Mouse (Mus musculus) frontal cortex, postnatal 36 days (tissue): Measurements from ENCODE around the gene Bex6.
"Not testable (repeated sequence)": the region's sequence is repeated elsewhere in the genome, so short reads cannot be mapped to it uniquely, and the experiment has no call there.

Experiments
- DNase-seq, 2 experiments: peaks; one replicate each; pipeline ENCODE4 v3.0.0; 2022; ENCODE audit warnings: low spot score in 2 of 2

The Bex6 gene

GRCm38 (mm10) chr16:32174340-32175005, 5.2 kb upstream of the Bex6 start:
- DNase-seq: no peak

GRCm38 (mm10) chr16:32175029-32175428, 4.6 kb upstream of the Bex6 start:
- no peak for DNase-seq

GRCm38 (mm10) chr16:32176896-32177686, 2.5 kb upstream of the Bex6 start:
- DNase-seq: peak in 1 of 2 experiments; percentile 6

- DNase-seq: no peak
Measured at GRCm38 (mm10) chr16:32186056-32186455, 6.4 kb downstream of the Bex6 start.

DNA sequence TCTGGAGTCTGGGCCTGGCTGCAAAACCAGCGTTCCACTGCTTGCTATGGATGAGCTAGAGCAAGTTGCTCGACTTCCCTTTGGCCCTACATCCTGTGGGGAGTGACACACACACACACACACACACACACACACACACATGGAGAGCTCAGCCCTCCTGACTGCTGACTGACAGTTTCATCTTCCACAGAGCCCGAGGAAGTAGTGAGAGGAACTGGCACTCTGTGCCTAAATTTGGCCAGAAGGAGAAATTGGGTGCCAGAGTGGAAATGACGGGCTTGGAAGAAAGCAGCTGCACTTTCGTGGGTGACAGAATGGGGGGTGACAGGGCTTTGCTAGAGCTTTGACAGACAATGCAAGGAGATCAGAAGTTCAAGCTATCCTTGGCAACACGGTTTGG, 9.5 kb downstream of the Bex6 start:
- DNase-seq: peak; percentile 17 to 25

- no peak for DNase-seq
Measured at GRCm38 (mm10) chr16:32190011-32190441, 10.4 kb downstream of the Bex6 start.

GRCm38 (mm10) chr16:32200256-32201003, 20.8 kb downstream of the Bex6 start:
- DNase-seq: no peak

DNA sequence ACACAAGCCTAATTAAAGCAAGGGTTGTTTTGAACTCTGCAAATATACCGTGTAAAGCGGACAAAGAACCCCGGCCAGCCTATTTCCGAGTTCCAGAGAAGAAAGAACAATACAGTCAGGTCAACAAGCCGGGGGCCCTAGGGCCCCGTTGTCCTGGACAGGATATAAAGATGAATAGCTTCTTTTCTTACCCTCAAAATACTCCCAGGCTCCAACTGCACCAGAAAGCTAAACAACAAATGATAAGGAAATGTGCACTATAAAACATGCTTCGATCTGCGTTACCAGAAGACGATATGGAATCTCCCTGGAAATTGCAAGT, 21.3 kb downstream of the Bex6 start:
- DNase-seq: no peak

DNA sequence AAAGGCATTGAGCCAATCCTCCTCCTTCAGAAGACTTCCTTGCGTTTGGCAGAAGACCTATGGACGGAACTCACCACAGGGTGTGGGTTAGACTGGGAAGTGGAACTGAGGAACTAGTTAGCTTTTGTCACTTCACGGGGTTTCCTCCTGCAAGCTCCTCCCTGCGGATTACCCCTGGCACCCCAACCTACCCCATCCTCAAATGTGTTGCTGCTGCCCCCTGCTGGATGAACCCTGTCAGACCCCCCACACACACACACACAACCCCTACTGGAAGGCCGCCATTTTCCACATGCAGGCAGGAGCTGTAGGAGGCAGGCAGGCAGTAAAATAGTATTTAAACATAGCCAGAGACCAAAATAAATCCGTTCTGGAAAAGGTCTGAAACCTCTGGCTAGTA, 23.1 kb downstream of the Bex6 start:
- DNase-seq: peak; percentile 29

DNA sequence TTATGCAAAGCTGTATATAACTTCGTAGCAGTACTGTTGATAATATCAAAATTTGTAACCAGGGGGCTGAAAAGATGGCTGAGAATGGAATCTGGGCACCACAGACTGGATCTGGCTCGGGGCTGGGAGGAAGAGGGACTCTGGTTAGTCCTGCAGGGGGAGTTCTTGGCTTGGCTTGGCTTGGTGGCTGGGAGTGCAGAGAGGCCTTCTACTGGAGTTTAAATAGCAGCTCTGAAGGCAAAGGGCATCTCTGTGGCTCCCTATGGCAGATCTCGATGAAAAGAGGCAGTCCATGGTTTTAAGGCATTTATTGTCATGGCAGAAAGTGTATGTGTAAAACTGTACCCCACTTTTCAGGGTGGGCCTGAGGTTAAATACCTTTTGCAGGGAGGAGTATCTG, 25.3 kb downstream of the Bex6 start:
- no peak for DNase-seq

DNA sequence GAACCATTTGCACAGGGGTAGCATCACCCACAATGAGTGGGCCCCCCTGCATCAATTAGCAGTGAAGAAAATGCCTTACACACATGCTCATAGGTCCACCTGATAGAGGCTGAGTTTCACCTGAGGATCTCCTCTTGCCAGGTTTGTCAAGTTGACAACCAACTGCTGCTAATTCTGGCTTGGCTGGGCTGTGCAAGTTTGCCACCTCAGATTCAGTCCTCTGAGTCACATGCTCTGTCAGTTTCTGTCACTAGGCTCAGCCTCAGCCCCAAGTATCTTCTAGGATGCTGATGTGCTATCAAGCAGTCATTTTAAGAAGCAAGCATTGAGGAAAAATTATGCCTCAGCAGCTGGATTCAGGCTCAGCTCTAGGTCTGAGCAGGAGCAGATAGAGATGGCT, 34.5 kb downstream of the Bex6 start:
- DNase-seq: peak in 1 of 2 experiments; percentile 37

DNA sequence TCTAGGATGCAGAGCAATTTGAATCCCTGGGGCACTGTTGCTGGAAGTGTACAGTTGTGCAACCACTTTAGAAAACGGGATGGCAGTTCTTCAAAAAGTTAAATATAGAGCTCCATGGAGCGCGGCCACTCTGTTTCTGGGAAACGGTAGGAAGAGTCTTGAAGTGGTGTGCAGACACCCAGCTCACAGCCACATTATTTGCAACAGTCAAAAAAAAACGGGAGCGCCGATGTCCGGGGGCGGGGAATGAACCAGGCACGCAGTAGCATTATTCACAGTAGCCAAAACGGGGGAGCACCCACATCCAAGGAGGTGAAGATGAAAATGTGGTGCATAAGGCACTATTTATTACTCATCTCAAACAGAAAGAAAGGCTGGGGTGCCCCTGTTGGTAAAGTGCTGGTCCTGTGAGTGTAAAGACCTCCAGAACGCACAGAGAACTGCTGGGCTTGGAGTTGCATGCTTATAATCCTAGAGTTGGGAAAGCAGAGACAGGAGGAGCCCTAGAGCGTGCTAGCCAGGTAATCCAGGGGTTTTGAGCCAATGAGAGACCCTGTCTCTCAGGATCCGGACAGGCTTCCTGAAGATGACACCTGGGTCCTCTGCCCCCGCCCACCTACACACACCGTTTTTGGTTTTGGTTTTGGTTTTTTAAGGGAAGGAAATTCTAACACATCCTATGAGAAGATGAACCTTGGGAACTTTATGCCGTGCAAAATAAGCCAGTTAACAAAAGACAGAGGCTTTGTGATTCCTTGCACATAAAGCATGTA, 35.4 kb downstream of the Bex6 start:
- peak; percentile 55 to 74 for DNase-seq

DNA sequence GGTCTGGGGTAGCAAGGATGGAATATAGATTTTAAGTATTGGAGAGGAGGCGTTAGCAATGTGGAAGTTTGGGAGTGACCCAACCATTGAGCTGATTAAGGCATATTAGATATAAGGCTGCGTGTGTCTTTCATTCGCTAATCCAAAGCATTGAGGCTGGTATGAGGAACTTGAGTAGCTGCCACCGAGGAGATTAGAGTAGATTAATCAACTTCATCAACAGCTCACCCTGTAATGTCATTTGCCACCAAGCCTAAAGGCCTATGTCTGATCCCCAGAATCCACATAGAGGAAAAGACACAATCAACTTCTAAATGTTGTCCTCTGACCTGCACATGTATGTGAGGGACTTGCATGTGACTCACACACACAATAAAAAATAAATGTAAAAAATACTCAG, 42.2 kb downstream of the Bex6 start:
- DNase-seq: no peak

DNA sequence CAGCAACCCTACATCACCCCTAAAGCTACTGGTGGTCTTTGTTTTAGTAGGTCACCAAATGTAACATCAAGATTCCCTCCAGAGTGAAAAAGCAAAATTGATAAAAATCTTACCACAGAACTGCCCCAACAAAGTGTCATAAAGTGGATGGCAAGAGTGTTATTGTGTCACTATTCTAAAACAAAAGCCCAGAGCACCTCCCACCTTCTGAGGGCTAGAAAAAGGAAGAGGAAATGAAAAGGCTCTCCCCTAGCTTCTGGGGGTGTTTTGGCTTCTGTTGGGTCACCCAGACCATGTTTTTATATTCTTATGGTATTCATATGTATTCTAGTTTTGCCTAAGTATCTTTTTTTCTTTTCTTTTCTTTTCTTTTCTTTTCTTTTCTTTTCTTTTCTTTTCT, 42.8 kb downstream of the Bex6 start:
- no peak for DNase-seq

- not testable (repeated sequence) for DNase-seq
Measured at GRCm38 (mm10) chr16:32232050-32232449, 52.4 kb downstream of the Bex6 start.
